Mouse (Mus musculus): ENCODE results near the gene Ints6. TPM values are rescaled to one million over a fixed set of nuclear protein-coding genes. Genes with fewer than 3 reads are reported as not detected.

Gene Ints6
- total and polyA plus RNA-seq, 3 experiments, result 15.9 to 191 (median 145) TPM

DNA sequence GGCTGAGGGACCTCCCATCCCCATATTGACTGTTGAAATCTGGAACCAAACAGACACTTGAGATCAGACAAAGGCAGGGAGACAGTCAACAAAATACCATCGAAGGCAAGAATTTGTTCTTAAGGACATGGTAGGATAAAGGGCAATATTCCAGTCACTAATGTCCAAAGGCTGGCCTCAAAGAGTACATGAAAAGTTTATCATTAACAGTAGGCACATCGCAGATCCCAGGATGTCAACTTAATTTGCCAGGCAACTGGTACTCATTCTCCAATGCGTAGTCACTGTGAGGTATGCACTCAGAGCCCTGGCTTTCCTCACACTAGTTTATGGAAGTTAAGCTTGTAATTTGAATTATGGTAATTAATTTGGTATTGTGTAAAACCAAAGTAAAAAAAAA is 13.3 kb upstream of the Ints6 start:
- H3K9me3 ChIP-seq (replicated peaks), result no peaks in the 10 kb centered on the region
- peaks cover 25% of the 10 kb centered on the region for H3K4me1 ChIP-seq (ENCODE audit: insufficient read depth, low read depth, low read length)
- no peak overlapping the region for H3K4me3 ChIP-seq (ENCODE audit: low read depth, low read length)
- ATAC-seq (ENCODE audit: extremely low read depth, insufficient number of reproducible peaks, low FRiP score, poor library complexity, severe bottlenecking), result no peak
- no peaks in the 10 kb centered on the region for H3K27me3 ChIP-seq (ENCODE audit: insufficient read depth, low read length)
- H3K36me3 ChIP-seq (replicated peaks), result no peaks in the 10 kb centered on the region
- no peak for DNase-seq (ENCODE audit: low spot score)
- TF ChIP-seq GATA1 (IDR thresholded peaks at IDR 0.05; ENCODE audit: borderline replicate concordance, low read length) (no peak), CTCF (IDR thresholded peaks at IDR 0.05; ENCODE audit: low read depth, low read length) (no peak), GATA2 (IDR thresholded peaks at IDR 0.05; ENCODE audit: borderline replicate concordance, low read depth, low read length) (no peak), TAL1 (conservative IDR thresholded peaks at IDR 0.05; ENCODE audit: low read depth, low read length) (no peak), POLR2AphosphoS5 (IDR thresholded peaks at IDR 0.05; ENCODE audit: insufficient replicate concordance, low read depth, low read length) (no peak)

DNA sequence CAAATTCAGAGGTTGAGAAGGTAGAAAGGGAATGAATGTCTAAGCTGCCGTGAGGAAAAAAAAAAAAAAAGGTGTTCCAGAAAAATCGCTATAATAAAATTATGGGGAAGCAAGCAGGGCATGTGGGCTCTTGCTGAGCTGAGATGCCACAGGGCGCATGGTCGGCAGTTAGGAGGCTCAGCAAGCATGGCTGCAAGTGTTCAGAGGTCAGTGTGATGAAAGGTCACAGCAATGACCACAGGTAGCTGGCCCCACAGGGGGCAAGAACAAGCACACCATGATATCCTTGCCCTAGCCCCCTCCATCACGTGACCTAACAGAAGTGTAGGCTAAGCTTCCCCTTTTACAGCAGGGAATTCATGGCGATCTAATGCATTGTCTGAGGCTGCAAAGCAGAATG is 12.8 kb upstream of the Ints6 start:
- no peak for ATAC-seq (ENCODE audit: extremely low read depth, insufficient number of reproducible peaks, low FRiP score, poor library complexity, severe bottlenecking)
- TF ChIP-seq TAL1 (conservative IDR thresholded peaks at IDR 0.05; ENCODE audit: low read depth, low read length) (no peak), CTCF (IDR thresholded peaks at IDR 0.05; ENCODE audit: low read depth, low read length) (no peak)
- no peak for DNase-seq (ENCODE audit: low spot score)

DNA sequence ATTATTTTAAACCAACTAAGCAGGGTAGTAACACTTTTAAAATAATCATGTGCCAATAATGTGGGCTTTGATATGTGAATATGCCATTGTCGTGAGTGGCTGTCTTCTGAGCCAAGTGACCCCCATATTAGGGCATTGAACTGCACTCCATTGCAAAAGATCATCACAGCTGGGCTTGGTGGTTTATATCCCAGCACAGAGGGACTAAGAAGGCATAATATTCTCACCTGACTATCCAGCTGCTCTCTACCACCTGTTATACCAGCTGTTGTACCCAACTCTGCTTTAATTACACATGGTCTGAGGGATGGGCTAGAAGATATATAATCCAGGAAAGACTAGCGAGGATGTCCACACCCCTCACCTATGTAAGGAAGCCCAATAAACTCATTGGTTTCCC is 4.4 kb upstream of the Ints6 start:
- ATAC-seq (ENCODE audit: extremely low read depth, insufficient number of reproducible peaks, low FRiP score, poor library complexity, severe bottlenecking) (no peak), DNase-seq (ENCODE audit: low spot score) (no peak)
- H3K36me3 ChIP-seq (replicated peaks), result peaks cover 2% of the 10 kb centered on the region
- TF ChIP-seq GATA1 (IDR thresholded peaks at IDR 0.05; ENCODE audit: borderline replicate concordance, low read length) (no peak), CTCF (IDR thresholded peaks at IDR 0.05; ENCODE audit: low read depth, low read length) (no peak), GATA2 (IDR thresholded peaks at IDR 0.05; ENCODE audit: borderline replicate concordance, low read depth, low read length) (no peak), TAL1 (conservative IDR thresholded peaks at IDR 0.05; ENCODE audit: low read depth, low read length) (no peak), POLR2AphosphoS5 (IDR thresholded peaks at IDR 0.05; ENCODE audit: insufficient replicate concordance, low read depth, low read length) (no peak)
- H3K27me3 ChIP-seq (ENCODE audit: insufficient read depth, low read length), result no peaks in the 10 kb centered on the region
- no peak overlapping the region for H3K4me3 ChIP-seq (ENCODE audit: low read depth, low read length)
- no peaks in the 10 kb centered on the region for H3K9me3 ChIP-seq (replicated peaks)
- H3K4me1 ChIP-seq (ENCODE audit: insufficient read depth, low read depth, low read length), result peaks cover 28% of the 10 kb centered on the region

More for the DNA sequence above, 12.8 kb upstream of the Ints6 start:
- no peaks in the 10 kb centered on the region for H3K27me3 ChIP-seq (ENCODE audit: insufficient read depth, low read length)
- H3K36me3 ChIP-seq (replicated peaks), result no peaks in the 10 kb centered on the region
- H3K4me3 ChIP-seq (ENCODE audit: low read depth, low read length), result no peak overlapping the region
- no peaks in the 10 kb centered on the region for H3K9me3 ChIP-seq (replicated peaks)
- H3K4me1 ChIP-seq (ENCODE audit: insufficient read depth, low read depth, low read length), result peaks cover 20% of the 10 kb centered on the region

- Histone ChIP-seq H3K4me1 (ENCODE audit: insufficient read depth, low read depth, low read length) (peaks cover 32% of the 10 kb centered on the region), H3K27me3 (ENCODE audit: insufficient read depth, low read length) (no peaks in the 10 kb centered on the region), H3K9me3 (replicated peaks) (no peaks in the 10 kb centered on the region), H3K36me3 (replicated peaks) (peaks cover 7% of the 10 kb centered on the region), H3K4me3 (ENCODE audit: low read depth, low read length) (no peak overlapping the region)
- no peak for TF ChIP-seq CTCF (IDR thresholded peaks at IDR 0.05; ENCODE audit: low read depth, low read length)
- TF ChIP-seq POLR2AphosphoS5 (IDR thresholded peaks at IDR 0.05; ENCODE audit: insufficient replicate concordance, low read depth, low read length), result no peak
- TF ChIP-seq GATA2 (IDR thresholded peaks at IDR 0.05; ENCODE audit: borderline replicate concordance, low read depth, low read length), result no peak
- no peak for TF ChIP-seq GATA1 (IDR thresholded peaks at IDR 0.05; ENCODE audit: borderline replicate concordance, low read length)
- TF ChIP-seq TAL1 (conservative IDR thresholded peaks at IDR 0.05; ENCODE audit: low read depth, low read length), result no peak
- DNase-seq (ENCODE audit: low spot score) (no peak), ATAC-seq (ENCODE audit: extremely low read depth, insufficient number of reproducible peaks, low FRiP score, poor library complexity, severe bottlenecking) (no peak)
Observed at GRCm38 (mm10) chr14:62764371-62764770, 3.4 kb upstream of the Ints6 start.

DNA sequence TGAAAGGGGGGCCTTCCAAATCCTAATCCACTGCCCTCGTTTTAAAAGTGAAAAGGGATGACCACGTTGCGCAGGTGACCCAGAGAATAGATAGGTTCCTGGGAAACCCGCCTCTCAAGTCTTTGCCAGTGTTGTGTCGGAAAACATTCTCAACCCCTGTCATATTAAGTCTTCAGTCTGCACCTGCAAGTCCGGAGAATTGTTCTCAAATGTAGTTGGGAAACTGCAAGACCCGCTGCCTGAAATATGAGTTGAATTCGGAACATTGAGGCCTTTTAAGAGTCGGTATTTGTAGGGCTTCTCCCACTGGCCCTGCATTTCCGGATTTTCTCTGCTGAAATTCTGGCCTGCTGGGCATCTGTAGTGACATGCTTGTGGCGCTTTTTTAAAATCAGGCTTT is 974 bp upstream of the Ints6 start:
- Histone ChIP-seq H3K4me3 (ENCODE audit: low read depth, low read length) (peak overlapping the region; percentile 91), H3K27me3 (ENCODE audit: insufficient read depth, low read length) (no peaks in the 10 kb centered on the region), H3K36me3 (replicated peaks) (peaks cover 22% of the 10 kb centered on the region), H3K4me1 (ENCODE audit: insufficient read depth, low read depth, low read length) (peaks cover 44% of the 10 kb centered on the region), H3K9me3 (replicated peaks) (no peaks in the 10 kb centered on the region)
- DNase-seq (ENCODE audit: low spot score) (no peak), ATAC-seq (ENCODE audit: extremely low read depth, insufficient number of reproducible peaks, low FRiP score, poor library complexity, severe bottlenecking) (no peak)
- TF ChIP-seq CTCF (IDR thresholded peaks at IDR 0.05; ENCODE audit: low read depth, low read length), result no peak
- no peak for TF ChIP-seq TAL1 (conservative IDR thresholded peaks at IDR 0.05; ENCODE audit: low read depth, low read length)
- TF ChIP-seq GATA1 (IDR thresholded peaks at IDR 0.05; ENCODE audit: borderline replicate concordance, low read length), result no peak
- TF ChIP-seq POLR2AphosphoS5 (IDR thresholded peaks at IDR 0.05; ENCODE audit: insufficient replicate concordance, low read depth, low read length), result no peak
- TF ChIP-seq GATA2 (IDR thresholded peaks at IDR 0.05; ENCODE audit: borderline replicate concordance, low read depth, low read length), result no peak

- peaks cover 48% of the 10 kb centered on the region for H3K4me1 ChIP-seq (ENCODE audit: insufficient read depth, low read depth, low read length)
- H3K9me3 ChIP-seq (replicated peaks), result no peaks in the 10 kb centered on the region
- no peak for ATAC-seq (ENCODE audit: extremely low read depth, insufficient number of reproducible peaks, low FRiP score, poor library complexity, severe bottlenecking)
Observed at GRCm38 (mm10) chr14:62760321-62761035, 491 bp downstream of the Ints6 start.

More at GRCm38 (mm10) chr14:62760321-62761035, 491 bp downstream of the Ints6 start:
- peak; percentile 40 for DNase-seq (ENCODE audit: low spot score)
- Histone ChIP-seq H3K27me3 (ENCODE audit: insufficient read depth, low read length) (no peaks in the 10 kb centered on the region), H3K36me3 (replicated peaks) (peaks cover 27% of the 10 kb centered on the region), H3K4me3 (ENCODE audit: low read depth, low read length) (peak overlapping the region; percentile 91)
- TF ChIP-seq GATA1 (IDR thresholded peaks at IDR 0.05; ENCODE audit: borderline replicate concordance, low read length) (no peak), TAL1 (conservative IDR thresholded peaks at IDR 0.05; ENCODE audit: low read depth, low read length) (no peak), CTCF (IDR thresholded peaks at IDR 0.05; ENCODE audit: low read depth, low read length) (no peak), POLR2AphosphoS5 (IDR thresholded peaks at IDR 0.05; ENCODE audit: insufficient replicate concordance, low read depth, low read length) (no peak), GATA2 (IDR thresholded peaks at IDR 0.05; ENCODE audit: borderline replicate concordance, low read depth, low read length) (no peak)

Measured in G1E (cell line).